Mouse (Mus musculus) kidney, adult 2 months (tissue): ENCODE measurements at regions not wholly inside any gene's neighbourhood (a gene's known extent, or its start where the extent isn't known, plus 50 kb on each side); places are given as distances from the start of the nearest gene placed in this dataset.

Experiments
- CTCF ChIP-seq: fragments of 200-500 bp; conservative IDR thresholded peaks from 2 replicates; pipeline ENCODE4 v1.5.1; 2011; ENCODE audit warnings: low read depth, mild to moderate bottlenecking, control low read depth, low read length, moderate library complexity, mixed read lengths; ENCODE audit not compliant: insufficient read depth, insufficient read length
- POLR2A ChIP-seq: fragments of 200-500 bp; IDR thresholded peaks from one replicate; pipeline ENCODE4 v1.6.1; 2011; ENCODE audit warnings: low read depth, low read length, control low read depth

DNA sequence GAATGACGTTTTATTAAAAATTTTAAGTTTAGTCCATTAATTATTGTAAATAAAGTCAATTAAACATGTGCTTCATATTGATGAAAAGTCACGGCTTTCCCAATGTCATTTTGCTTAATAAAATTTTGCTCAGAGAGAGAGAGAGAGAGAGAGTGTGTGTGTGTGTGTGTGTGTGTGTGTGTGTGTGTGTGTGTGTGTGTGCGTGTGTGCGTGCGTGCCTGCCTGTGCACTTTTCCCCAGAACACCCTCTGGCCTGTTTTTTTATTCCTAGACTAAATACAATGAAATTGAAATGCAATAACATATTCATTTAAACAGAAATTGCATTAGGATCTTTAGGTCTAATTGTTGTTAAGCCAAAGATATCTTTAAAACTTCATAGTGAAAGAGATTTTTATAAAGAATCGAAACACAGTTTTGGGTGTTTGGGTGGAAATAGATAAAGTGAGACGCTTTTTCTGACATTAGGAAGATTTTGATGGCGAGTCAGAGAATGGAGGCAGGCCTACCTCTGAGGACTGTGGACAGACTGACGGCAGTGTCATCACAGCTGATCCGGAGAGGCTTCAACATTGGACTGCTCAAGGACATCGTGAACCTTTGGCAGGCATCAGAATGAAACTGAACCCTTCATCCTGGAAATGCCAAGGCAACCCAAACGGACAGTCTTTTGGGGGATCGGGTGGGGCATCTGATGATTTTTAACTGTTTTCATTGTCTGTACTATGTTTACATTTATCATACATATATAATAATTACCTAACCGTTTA lies 232.0 kb upstream of the Plscr5 start:
- no peak for TF ChIP-seq POLR2A
- TF ChIP-seq CTCF, result no peak
